Mouse (Mus musculus): ENCODE data around the gene Ccdc170.
A peak's percentile ranks its signal among the peaks of the same experiment; 100 is the strongest.

DNA sequence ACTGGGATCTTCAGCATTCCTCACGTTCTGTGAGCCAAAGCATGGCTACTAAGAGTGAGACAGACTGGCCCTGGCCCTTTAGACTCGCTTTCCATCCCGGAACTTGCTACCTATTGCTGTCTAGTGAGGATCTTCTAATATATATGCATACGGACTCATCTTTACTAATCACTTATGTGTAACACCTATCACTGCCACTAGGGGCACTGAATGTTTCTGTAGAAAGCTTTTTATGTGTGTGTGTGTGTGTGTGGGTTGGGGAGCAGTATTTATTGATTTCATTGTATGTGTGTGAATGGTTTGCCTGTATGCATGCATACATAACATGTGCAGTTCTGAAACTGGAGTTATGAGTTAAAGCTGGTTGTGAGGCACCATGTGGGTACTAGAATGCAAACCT, 111.5 kb downstream of the Ccdc170 start:
- no peak for TF ChIP-seq EP300 (IDR thresholded peaks at IDR 0.05; ENCODE audit: low read depth)
- TF ChIP-seq CTCF (IDR thresholded peaks at IDR 0.05; ENCODE audit: low read depth) = peak; percentile 54
